ENCODE assay signal across 16 mouse cellular contexts in genomic region chr11:94455161-94455820, GRCm38 (mm10). TPM values are rescaled to one million over a fixed set of nuclear protein-coding genes. Genes with fewer than 3 reads are reported as not detected.
DNase-seq lines count a peak whose midpoint lies in the region; ATAC-seq and TF ChIP-seq lines count a peak whose summit lies in the region.
"Had no signal": no experiment of that assay in that cellular context is flagged by ENCODE, and none has a peak within 500 bp of the region (broad histone marks: within the 10 kb centered on the region; RNA-seq: fewer than 3 reads in every experiment).

No protein-coding gene starts in this region.

- peak; percentile 38; the same call in 1 of the 2 replicates for ATAC-seq in forebrain, postnatal 0 days
- no peak for ATAC-seq in forebrain, embryonic 14.5 days
- peak; percentile 51 for ATAC-seq in megakaryocyte-erythroid progenitor cell, adult 5-6 weeks (replicated peaks; ENCODE audit: low FRiP score, low TSS enrichment, poor library complexity, severe bottlenecking)
- ATAC-seq: intestine, postnatal 0 days had no signal

- no peak for DNase-seq in forebrain, postnatal 0 days
- no peak for DNase-seq in forebrain, embryonic 14.5 days (ENCODE audit: low spot score)
- DNase-seq in left cerebral cortex, adult 2 months (ENCODE audit: extremely low spot score in 1 of 2, low spot score in 2 of 2), result peak in 1 of 2 experiments; percentile 41
- DNase-seq in left cerebral cortex, postnatal 14 days (ENCODE audit: low spot score in 2 of 2), result no peak
- DNase-seq in yolk sac, embryonic 10.5 days (ENCODE audit: low spot score), result no peak
- DNase-seq in testis, postnatal 10 days (ENCODE audit: low spot score), result no peak
- DNase-seq: adrenal gland, postnatal 36 days; cerebellum, adult 9-11 months; lung, adult 18-20 months; thymus, adult 2 months had no signal

- no peaks in the 10 kb centered on the region for H3K27me3 ChIP-seq in forebrain, postnatal 0 days (ENCODE audit: insufficient read depth, low read length)
- H3K27me3 ChIP-seq in forebrain, embryonic 14.5 days (replicated peaks; ENCODE audit: control insufficient read depth, insufficient read depth, low read length), result no peaks in the 10 kb centered on the region
- H3K27me3 ChIP-seq in erythroblast, embryonic 14.5 days (ENCODE audit: control insufficient read depth), result peaks cover 10% of the 10 kb centered on the region
- H3K27me3 ChIP-seq: midbrain, embryonic 12.5 days had no signal

- H3K36me3 ChIP-seq in forebrain, postnatal 0 days (ENCODE audit: insufficient read depth), result peaks cover 15% of the 10 kb centered on the region
- H3K36me3 ChIP-seq in forebrain, embryonic 14.5 days (ENCODE audit: control insufficient read depth, insufficient read depth, low read length), result peaks cover 7% of the 10 kb centered on the region; the same call in 1 of the 2 replicates
- H3K36me3 ChIP-seq in erythroblast, embryonic 14.5 days (ENCODE audit: control insufficient read depth), result no peaks in the 10 kb centered on the region

- H3K4me1 ChIP-seq in forebrain, postnatal 0 days (ENCODE audit: insufficient read depth), result peaks cover 6% of the 10 kb centered on the region; the same call in 1 of the 2 replicates
- H3K4me1 ChIP-seq in forebrain, embryonic 14.5 days (ENCODE audit: control insufficient read depth, insufficient read depth, low read length), result 0 out of 2 replicates have a peak, but pooled peaks cover 7% of the 10 kb centered on the region
- peaks cover 69% of the 10 kb centered on the region for H3K4me1 ChIP-seq in erythroblast, embryonic 14.5 days (ENCODE audit: control insufficient read depth)

- no peak overlapping the region for H3K4me3 ChIP-seq in forebrain, postnatal 0 days (ENCODE audit: low read depth, low read length)
- H3K4me3 ChIP-seq in forebrain, embryonic 14.5 days (ENCODE audit: low read depth, low read length), result no peak overlapping the region
- no peak overlapping the region for H3K4me3 ChIP-seq in left cerebral cortex, adult 2 months
- H3K4me3 ChIP-seq in erythroblast, embryonic 14.5 days (replicated peaks), result peak overlapping the region; percentile 67
- H3K4me3 ChIP-seq: midbrain, embryonic 12.5 days had no signal

- intact Hi-C loops in left cerebral cortex, adult 2 months (cut with DNase I), result no loop called here
- intact Hi-C loops in left cerebral cortex, postnatal 14 days (cut with DNase I), result no loop called here

- 53% methylated on average over 10 of the region's 10 CpGs for WGBS in forebrain, postnatal 0 days
- 65% methylated on average over 10 of the region's 10 CpGs for WGBS in forebrain, embryonic 14.5 days

- no peak overlapping the region for H3K27ac ChIP-seq in forebrain, postnatal 0 days (ENCODE audit: low read depth, low read length)
- no peak overlapping the region for H3K27ac ChIP-seq in forebrain, embryonic 14.5 days (ENCODE audit: low read depth, low read length)
- peak overlapping the region; percentile 44 for H3K27ac ChIP-seq in left cerebral cortex, adult 2 months

- no peak overlapping the region for H3K9ac ChIP-seq in forebrain, postnatal 0 days
- no peak overlapping the region for H3K9ac ChIP-seq in forebrain, embryonic 14.5 days (ENCODE audit: low read length)
- H3K9ac ChIP-seq: midbrain, embryonic 12.5 days had no signal

- TF ChIP-seq CTCF in forebrain, postnatal 0 days (IDR thresholded peaks at IDR 0.05; ENCODE audit: low read depth), result no peak
- TF ChIP-seq CTCF in left cerebral cortex, adult 2 months (IDR thresholded peaks at IDR 0.05), result no peak

- no peak overlapping the region for H3K4me2 ChIP-seq in forebrain, postnatal 0 days (ENCODE audit: low read depth)
- no peak overlapping the region for H3K4me2 ChIP-seq in forebrain, embryonic 14.5 days (ENCODE audit: low read length)
- H3K4me2 ChIP-seq: midbrain, embryonic 12.5 days had no signal

- H3K9me3 ChIP-seq in forebrain, postnatal 0 days (ENCODE audit: low read length), result no peaks in the 10 kb centered on the region
- no peaks in the 10 kb centered on the region for H3K9me3 ChIP-seq in forebrain, embryonic 14.5 days (replicated peaks; ENCODE audit: control insufficient read depth, low read length)
- no peaks in the 10 kb centered on the region for H3K9me3 ChIP-seq in erythroblast, embryonic 14.5 days (ENCODE audit: control insufficient read depth, low read length)
- H3K9me3 ChIP-seq: midbrain, embryonic 12.5 days had no signal

RNA-seq across cellular contexts. Expression of gene Cacna1g, which starts 18.7 kb away (rescaled TPM):
- total RNA-seq in forebrain, postnatal 0 days (2014; rRNA removed), result 47.1 and 62.9 TPM in 2 replicates
- polyA plus RNA-seq in forebrain, postnatal 0 days (2015; fragmentation: Nextera tagmentation; extraction: Ambion mirVana), result 5.3 and 5.8 TPM in 2 replicates
- polyA plus RNA-seq in forebrain, embryonic 14.5 days (2014; fragmentation: Nextera tagmentation; extraction: Ambion mirVana), result 7.0 and 7.1 TPM in 2 replicates
- total RNA-seq in left cerebral cortex, adult 2 months (2021), result 10 to 100 TPM; 93.0 to 98.7 TPM
- 100 to 1,000 TPM; 107 to 130 TPM for total RNA-seq in left cerebral cortex, postnatal 14 days (2021)
- 10.3 and 14.4 TPM in 2 replicates for polyA plus RNA-seq in erythroblast, embryonic 14.5 days (2012)
- 0.35 and 1.9 TPM in 2 replicates for total RNA-seq in megakaryocyte-erythroid progenitor cell, adult 5-6 weeks (2014; fragmentation: Nextera tagmentation)
- 0.04 and 3.8 TPM in 2 replicates for total RNA-seq in megakaryocyte-erythroid progenitor cell, adult 5-6 weeks (2017)
- total RNA-seq: neutrophil, adult 5-6 weeks had no signal

RNA-seq across cellular contexts. Expression of gene Spata20, which starts 30.7 kb away (rescaled TPM):
- total RNA-seq in forebrain, postnatal 0 days (2014; rRNA removed), result 0.92 and 3.1 TPM in 2 replicates
- polyA plus RNA-seq in forebrain, postnatal 0 days (2015; fragmentation: Nextera tagmentation; extraction: Ambion mirVana), result 0.99 and 2.3 TPM in 2 replicates
- polyA plus RNA-seq in forebrain, embryonic 14.5 days (2014; fragmentation: Nextera tagmentation; extraction: Ambion mirVana), result 0.43 and 0.67 TPM in 2 replicates
- under 1 TPM; 0.41 to 0.51 TPM for total RNA-seq in left cerebral cortex, adult 2 months (2021)
- under 1 TPM; 0.38 to 0.62 TPM for total RNA-seq in left cerebral cortex, postnatal 14 days (2021)
- not detected in 2 replicates for polyA plus RNA-seq in erythroblast, embryonic 14.5 days (2012)
- not detected in 2 replicates for total RNA-seq in megakaryocyte-erythroid progenitor cell, adult 5-6 weeks (2014; fragmentation: Nextera tagmentation)
- not detected in 2 replicates for total RNA-seq in megakaryocyte-erythroid progenitor cell, adult 5-6 weeks (2017)
- total RNA-seq: adrenal gland, postnatal 36 days; neutrophil, adult 5-6 weeks had no signal
- polyA plus RNA-seq: heart, embryonic 14.5 days; intestine, postnatal 0 days had no signal

RNA-seq across cellular contexts. Expression of gene Epn3, which starts 44.5 kb away (rescaled TPM):
- 2.0 and 2.5 TPM in 2 replicates for total RNA-seq in forebrain, postnatal 0 days (2014; rRNA removed)
- 0.96 and 1.4 TPM in 2 replicates for polyA plus RNA-seq in forebrain, postnatal 0 days (2015; fragmentation: Nextera tagmentation; extraction: Ambion mirVana)
- polyA plus RNA-seq in forebrain, embryonic 14.5 days (2014; fragmentation: Nextera tagmentation; extraction: Ambion mirVana), result 0.30 and 0.41 TPM in 2 replicates
- under 1 TPM; 0.79 TPM for total RNA-seq in left cerebral cortex, adult 2 months (2021)
- 1 to 10 TPM in 1 of 2 experiments, under 1 TPM in 1; 0.95 to 1.3 TPM for total RNA-seq in left cerebral cortex, postnatal 14 days (2021)
- not detected in 2 replicates for polyA plus RNA-seq in erythroblast, embryonic 14.5 days (2012)
- total RNA-seq in megakaryocyte-erythroid progenitor cell, adult 5-6 weeks (2014; fragmentation: Nextera tagmentation), result not detected in 2 replicates
- not detected in 2 replicates for total RNA-seq in megakaryocyte-erythroid progenitor cell, adult 5-6 weeks (2017)

Comparison
In these comparisons a context has a peak if more than half of its experiments do, and no peak if none do; other contexts are left out.
1. RNA of gene Cacna1g, which starts 18.7 kb away (total RNA-seq): 107 to 130 TPM in left cerebral cortex, postnatal 14 days, 93.0 to 98.7 TPM in left cerebral cortex, adult 2 months and 47.1 to 62.9 TPM in forebrain, postnatal 0 days; 0.04 to 3.8 TPM in megakaryocyte-erythroid progenitor cell, adult 5-6 weeks; every median in the first group is over 10 times any median in the second.